Mouse (Mus musculus): ENCODE results near the gene Akap6. TPM values are rescaled to one million over a fixed set of nuclear protein-coding genes. Genes with fewer than 3 reads are reported as not detected.

Akap6 gene
- polyA plus RNA-seq, 1 experiment from 2014 or later = 28.7 TPM

- Histone ChIP-seq H3K4me3 (replicated peaks) (no peak overlapping the region), H3K9me3 (no peaks in the 10 kb centered on the region), H3K27ac (no peak overlapping the region), H3K4me1 (replicated peaks) (peaks cover 4% of the 10 kb centered on the region), H3K36me3 (no peaks in the 10 kb centered on the region), H3K4me2 (replicated peaks) (no peak overlapping the region), H3K9ac (replicated peaks) (no peak overlapping the region), H3K27me3 (no peaks in the 10 kb centered on the region)
- WGBS = 97% methylated on average over 2 of the region's 2 CpGs
- no peak for ATAC-seq
Observed at GRCm38 (mm10) chr12:52764046-52764445, 64.9 kb downstream of the Akap6 start.

GRCm38 (mm10) chr12:52764810-52765209 lies 65.6 kb downstream of the Akap6 start:
- Histone ChIP-seq H3K4me1 (replicated peaks) (peaks cover 11% of the 10 kb centered on the region), H3K36me3 (no peaks in the 10 kb centered on the region), H3K27me3 (no peaks in the 10 kb centered on the region), H3K9ac (replicated peaks) (no peak overlapping the region), H3K4me3 (replicated peaks) (no peak overlapping the region), H3K9me3 (no peaks in the 10 kb centered on the region), H3K27ac (no peak overlapping the region), H3K4me2 (replicated peaks) (no peak overlapping the region)
- 85% methylated on average over 3 of the region's 3 CpGs for WGBS
- ATAC-seq = no peak

GRCm38 (mm10) chr12:52769561-52769960 lies 70.4 kb downstream of the Akap6 start:
- no peak overlapping the region for H3K4me2 ChIP-seq (replicated peaks)
- no peaks in the 10 kb centered on the region for H3K36me3 ChIP-seq
- H3K27ac ChIP-seq = no peak overlapping the region
- H3K9ac ChIP-seq (replicated peaks) = no peak overlapping the region
- no peak overlapping the region for H3K4me3 ChIP-seq (replicated peaks)
- 25% methylated on average over 3 of the region's 3 CpGs for WGBS
- no peak for ATAC-seq
- H3K27me3 ChIP-seq = no peaks in the 10 kb centered on the region
- no peaks in the 10 kb centered on the region for H3K9me3 ChIP-seq
- H3K4me1 ChIP-seq (replicated peaks) = peaks cover 53% of the 10 kb centered on the region

DNA sequence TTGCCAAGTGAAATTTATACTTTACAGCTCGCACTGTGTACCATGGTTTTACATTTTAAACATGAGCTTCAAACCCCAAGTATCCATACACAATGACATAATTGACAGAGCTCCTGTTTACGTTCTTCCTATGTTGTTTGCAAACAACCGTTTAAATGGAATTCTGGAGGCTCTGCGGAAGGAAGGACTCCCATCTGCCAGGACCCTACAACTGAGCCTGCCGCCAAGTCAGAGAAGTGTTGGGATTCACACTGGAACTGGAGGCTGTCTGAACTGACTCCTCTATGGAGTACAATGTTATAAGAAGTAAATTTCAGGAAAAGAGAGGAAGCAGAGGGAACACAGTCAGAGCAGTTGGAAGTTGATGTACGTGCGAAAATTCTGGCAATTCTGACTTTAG lies 72.7 kb downstream of the Akap6 start:
- no peak overlapping the region for H3K27ac ChIP-seq
- no peak overlapping the region for H3K4me2 ChIP-seq (replicated peaks)
- WGBS = 66% methylated on average over 7 of the region's 7 CpGs
- no peak overlapping the region for H3K4me3 ChIP-seq (replicated peaks)
- no peak for ATAC-seq
- H3K4me1 ChIP-seq (replicated peaks) = peaks cover 57% of the 10 kb centered on the region
- H3K27me3 ChIP-seq = no peaks in the 10 kb centered on the region
- H3K9ac ChIP-seq (replicated peaks) = no peak overlapping the region
- no peaks in the 10 kb centered on the region for H3K9me3 ChIP-seq
- no peaks in the 10 kb centered on the region for H3K36me3 ChIP-seq

GRCm38 (mm10) chr12:52772494-52773280 lies 73.5 kb downstream of the Akap6 start:
- no peaks in the 10 kb centered on the region for H3K36me3 ChIP-seq
- no peak overlapping the region for H3K4me2 ChIP-seq (replicated peaks)
- 29% methylated on average over 11 of the region's 11 CpGs for WGBS
- H3K9ac ChIP-seq (replicated peaks) = peak overlapping the region; percentile 33; the same call in 1 of the 2 replicates
- H3K27me3 ChIP-seq = no peaks in the 10 kb centered on the region
- no peak overlapping the region for H3K4me3 ChIP-seq (replicated peaks)
- H3K4me1 ChIP-seq (replicated peaks) = peaks cover 57% of the 10 kb centered on the region
- H3K9me3 ChIP-seq = no peaks in the 10 kb centered on the region
- peak; percentile 50; the same call in 1 of the 2 replicates for ATAC-seq
- H3K27ac ChIP-seq = peak overlapping the region; percentile 57; the same call in 1 of the 2 replicates

GRCm38 (mm10) chr12:52773847-52774246 lies 74.7 kb downstream of the Akap6 start:
- WGBS = 36% methylated on average over 3 of the region's 3 CpGs
- H3K4me2 ChIP-seq (replicated peaks) = peak overlapping the region; percentile 11
- H3K27ac ChIP-seq = peak overlapping the region; percentile 57; the same call in 1 of the 2 replicates
- H3K36me3 ChIP-seq = no peaks in the 10 kb centered on the region
- H3K27me3 ChIP-seq = no peaks in the 10 kb centered on the region
- ATAC-seq = peak; percentile 34; the same call in 1 of the 2 replicates
- peaks cover 55% of the 10 kb centered on the region for H3K4me1 ChIP-seq (replicated peaks)
- H3K9ac ChIP-seq (replicated peaks) = 0 out of 2 replicates have a peak overlapping the region, but pooled peaks have one; percentile 25
- H3K9me3 ChIP-seq = no peaks in the 10 kb centered on the region
- no peak overlapping the region for H3K4me3 ChIP-seq (replicated peaks)

DNA sequence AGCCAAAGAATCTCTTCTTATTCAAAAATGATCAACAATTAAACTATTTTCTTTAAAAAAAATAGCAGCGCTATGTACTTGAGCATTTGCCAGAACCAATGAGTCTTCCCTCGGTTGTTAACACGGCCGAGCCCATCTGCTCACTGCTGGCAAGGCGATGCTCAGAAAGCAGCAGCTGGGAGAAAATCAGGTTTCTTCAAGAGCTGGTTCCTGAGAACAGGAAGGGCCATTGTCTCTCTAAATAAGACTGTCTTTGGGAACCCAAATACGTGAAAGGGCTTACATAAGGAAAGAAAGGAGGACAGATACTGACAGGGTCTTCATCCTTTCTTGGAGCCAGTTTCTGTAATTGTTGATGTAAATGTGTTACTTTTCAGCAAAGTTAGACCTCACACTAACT lies 75.2 kb downstream of the Akap6 start:
- Histone ChIP-seq H3K4me1 (replicated peaks) (peaks cover 50% of the 10 kb centered on the region), H3K9ac (replicated peaks) (no peak overlapping the region), H3K9me3 (no peaks in the 10 kb centered on the region), H3K36me3 (no peaks in the 10 kb centered on the region), H3K4me3 (replicated peaks) (no peak overlapping the region), H3K4me2 (replicated peaks) (no peak overlapping the region), H3K27me3 (no peaks in the 10 kb centered on the region), H3K27ac (peak overlapping the region; percentile 68; the same call in 1 of the 2 replicates)
- 0 out of 2 replicates have a peak, but pooled peaks have one; percentile 58 for ATAC-seq
- 9% methylated on average over 6 of the region's 6 CpGs for WGBS

DNA sequence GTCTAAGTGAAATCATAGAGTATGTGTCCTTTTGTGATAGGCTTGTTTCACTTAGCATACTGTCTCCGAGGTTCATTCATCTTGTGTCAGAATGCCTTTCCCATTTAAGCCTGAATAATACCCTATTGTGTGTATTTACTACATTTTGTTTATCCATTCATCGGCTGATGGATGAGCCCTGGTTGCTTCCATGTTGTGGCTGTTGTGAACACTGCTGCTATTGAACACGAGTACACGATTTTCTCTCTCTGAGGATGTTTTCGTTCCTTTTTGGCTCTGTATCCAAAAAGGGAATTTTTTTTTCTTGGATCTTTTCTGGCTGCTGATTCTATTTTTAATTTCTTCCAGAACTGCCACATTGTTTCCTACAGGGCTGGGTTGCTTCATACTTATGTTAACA lies 81.0 kb downstream of the Akap6 start:
- 46% methylated on average over 5 of the region's 5 CpGs for WGBS
- H3K4me3 ChIP-seq (replicated peaks) = no peak overlapping the region
- H3K4me2 ChIP-seq (replicated peaks) = no peak overlapping the region
- no peak overlapping the region for H3K9ac ChIP-seq (replicated peaks)
- peaks cover 25% of the 10 kb centered on the region for H3K4me1 ChIP-seq (replicated peaks)
- no peaks in the 10 kb centered on the region for H3K9me3 ChIP-seq
- no peak for ATAC-seq
- H3K27me3 ChIP-seq = no peaks in the 10 kb centered on the region
- H3K27ac ChIP-seq = no peak overlapping the region
- H3K36me3 ChIP-seq = no peaks in the 10 kb centered on the region

GRCm38 (mm10) chr12:52781066-52781465 lies 81.9 kb downstream of the Akap6 start:
- peaks cover 25% of the 10 kb centered on the region for H3K4me1 ChIP-seq (replicated peaks)
- no peak overlapping the region for H3K27ac ChIP-seq
- WGBS = 79% methylated on average over 7 of the region's 7 CpGs
- H3K36me3 ChIP-seq = no peaks in the 10 kb centered on the region
- no peak overlapping the region for H3K4me2 ChIP-seq (replicated peaks)
- H3K9ac ChIP-seq (replicated peaks) = no peak overlapping the region
- ATAC-seq = no peak
- H3K4me3 ChIP-seq (replicated peaks) = no peak overlapping the region
- no peaks in the 10 kb centered on the region for H3K27me3 ChIP-seq
- H3K9me3 ChIP-seq = no peaks in the 10 kb centered on the region

DNA sequence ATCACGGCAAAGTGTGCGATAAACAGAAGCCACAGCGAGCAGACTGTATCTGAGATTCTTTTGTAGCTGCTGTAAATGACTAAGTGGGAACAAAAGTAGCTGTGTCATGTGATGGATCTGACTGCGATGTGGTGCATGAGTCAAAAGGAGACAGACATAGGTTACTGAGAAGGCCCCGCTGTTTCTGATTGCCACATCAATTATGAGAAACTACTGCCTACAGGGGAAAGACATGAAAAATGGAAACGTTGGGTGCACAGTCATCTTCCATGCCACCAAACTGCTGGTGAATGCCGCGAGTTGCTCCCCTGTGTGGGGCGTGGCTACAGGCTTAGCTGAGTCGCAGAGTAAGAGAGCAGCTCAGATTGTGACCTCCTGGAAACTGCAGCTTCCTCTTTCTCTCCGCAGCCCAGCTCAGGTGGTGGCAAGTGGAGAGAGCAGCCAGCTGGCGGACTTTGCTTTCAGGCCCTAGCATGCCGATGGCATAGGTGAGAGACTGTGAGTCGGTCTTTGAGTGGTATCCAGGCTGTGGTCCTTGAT lies 83.8 kb downstream of the Akap6 start:
- Histone ChIP-seq H3K27me3 (no peaks in the 10 kb centered on the region), H3K9me3 (no peaks in the 10 kb centered on the region), H3K9ac (replicated peaks) (peak overlapping the region; percentile 42; the same call in 1 of the 2 replicates), H3K4me1 (replicated peaks) (peaks cover 28% of the 10 kb centered on the region), H3K4me2 (replicated peaks) (peak overlapping the region; percentile 43), H3K36me3 (no peaks in the 10 kb centered on the region), H3K4me3 (replicated peaks) (peak overlapping the region; percentile 28), H3K27ac (peak overlapping the region; percentile 65)
- WGBS = 10% methylated on average over 14 of the region's 14 CpGs
- peak; percentile 72 for ATAC-seq

DNA sequence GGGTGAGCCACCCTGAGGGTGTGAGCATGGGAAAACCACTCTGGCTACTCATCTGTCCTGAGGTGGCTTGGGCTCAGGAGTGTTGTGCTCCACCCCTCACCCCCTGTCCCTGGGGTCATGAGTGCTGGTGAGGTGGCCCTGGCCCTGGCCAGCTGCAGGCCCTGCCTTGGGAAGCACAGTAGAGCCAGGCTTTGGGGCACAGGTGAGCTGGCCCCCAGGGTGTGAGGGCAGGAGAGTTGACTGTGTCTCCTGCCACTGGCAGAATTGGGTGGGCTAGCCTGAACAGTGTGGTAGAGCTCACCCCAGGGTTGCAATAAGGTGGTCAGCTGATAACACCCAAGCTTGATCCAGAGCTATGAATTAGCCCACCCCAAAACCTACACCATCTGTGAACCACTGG lies 86.0 kb downstream of the Akap6 start:
- Histone ChIP-seq H3K27ac (no peak overlapping the region), H3K4me2 (replicated peaks) (no peak overlapping the region), H3K27me3 (no peaks in the 10 kb centered on the region), H3K9ac (replicated peaks) (no peak overlapping the region), H3K4me3 (replicated peaks) (no peak overlapping the region), H3K4me1 (replicated peaks) (peaks cover 44% of the 10 kb centered on the region), H3K9me3 (no peaks in the 10 kb centered on the region), H3K36me3 (no peaks in the 10 kb centered on the region)
- peak; percentile 67 for ATAC-seq

- Histone ChIP-seq H3K27ac (peak overlapping the region; percentile 67), H3K9me3 (no peaks in the 10 kb centered on the region), H3K4me3 (replicated peaks) (no peak overlapping the region), H3K9ac (replicated peaks) (peak overlapping the region; percentile 41; the same call in 1 of the 2 replicates), H3K4me2 (replicated peaks) (peak overlapping the region; percentile 31), H3K4me1 (replicated peaks) (peaks cover 50% of the 10 kb centered on the region), H3K36me3 (no peaks in the 10 kb centered on the region), H3K27me3 (no peaks in the 10 kb centered on the region)
- peak; percentile 82 for ATAC-seq
- 7% methylated on average over 8 of the region's 8 CpGs for WGBS
Observed at GRCm38 (mm10) chr12:52790350-52790768, 91.2 kb downstream of the Akap6 start.

Data from midbrain, embryonic 13.5 days (tissue).